Mouse (Mus musculus): Measurements from ENCODE around the gene Rab11fip4.
A peak's percentile ranks its signal among the peaks of the same experiment; 100 is the strongest.

GRCm38 (mm10) chr11:79678363-79679153, 87.5 kb downstream of the Rab11fip4 start:
- TF ChIP-seq MEF2A (IDR thresholded peaks at IDR 0.05; ENCODE audit: borderline replicate concordance, low read depth, low read length) = peak; percentile 85; the same call in 1 of the 2 replicates
- TF ChIP-seq PAX5 (IDR thresholded peaks at IDR 0.05; ENCODE audit: low read length) = no peak
- 0 out of 2 replicates have a peak, but pooled peaks have one; percentile 10 for TF ChIP-seq KAT2A (IDR thresholded peaks at IDR 0.05; ENCODE audit: insufficient replicate concordance, low read length)
- TF ChIP-seq USF2 (conservative IDR thresholded peaks at IDR 0.05; ENCODE audit: low read depth, low read length) = no peak; the same call in 1 of the 2 replicates
- TF ChIP-seq CTCF (conservative IDR thresholded peaks at IDR 0.05 in 1 of 2, IDR thresholded peaks at IDR 0.05 in 1 of 2; ENCODE audit: low read depth in 2 of 2, low read length in 2 of 2) = no peak

All from CH12.LX (cell line).